Mouse (Mus musculus) thymus, adult 2 months (tissue): Measurements from ENCODE around the gene Hsd17b3. TPM values are rescaled to one million over a fixed set of nuclear protein-coding genes. Genes with fewer than 3 reads are reported as not detected.
A peak's percentile ranks its signal among the peaks of the same experiment; 100 is the strongest.

ENCODE experiments used
- DNase-seq: peaks from one replicate; pipeline ENCODE4 v3.0.0; 2021
- H3K27ac ChIP-seq: fragments of 200-500 bp; 2 replicates; pipeline ENCODE4 v1.5.1; 2012; ENCODE audit warnings: low read length, control low read depth; ENCODE audit not compliant: control insufficient read depth, insufficient read depth
- H3K27me3 ChIP-seq: fragments of 200-500 bp; 2 replicates; pipeline ENCODE4 v1.6.1; 2012; ENCODE audit warnings: mild to moderate bottlenecking, low read length, moderate library complexity, mixed read lengths; ENCODE audit not compliant: control insufficient read depth, insufficient read depth
- H3K36me3 ChIP-seq: fragments of 200-500 bp; 2 replicates; pipeline ENCODE4 v1.6.1; 2012; ENCODE audit warnings: mild to moderate bottlenecking, low read length, moderate library complexity; ENCODE audit not compliant: control insufficient read depth, insufficient read depth
- H3K4me1 ChIP-seq: fragments of 200-500 bp; replicated peaks from 2 replicates; pipeline ENCODE4 v1.6.1; 2012; ENCODE audit warnings: low read length; ENCODE audit not compliant: control insufficient read depth, insufficient read depth
- H3K4me3 ChIP-seq: fragments of 200-500 bp; 2 replicates; pipeline ENCODE4 v1.5.1; 2012; ENCODE audit warnings: mild to moderate bottlenecking, low read length, control low read depth, moderate library complexity; ENCODE audit not compliant: control insufficient read depth, insufficient read depth
- CTCF ChIP-seq: fragments of 200-500 bp; IDR thresholded peaks from 2 replicates; pipeline ENCODE4 v1.5.1; 2012; ENCODE audit warnings: mild to moderate bottlenecking, control low read depth, low read length, moderate library complexity, borderline replicate concordance; ENCODE audit not compliant: control insufficient read depth, poor library complexity, insufficient read depth; ENCODE audit errors: extremely low read depth
- POLR2A ChIP-seq: fragments of 200-500 bp; IDR thresholded peaks from 2 replicates; pipeline ENCODE4 v1.6.1; 2012; ENCODE audit warnings: mild to moderate bottlenecking, low read length, control low read depth, moderate library complexity; ENCODE audit not compliant: control insufficient read depth, poor library complexity, insufficient read depth; ENCODE audit errors: extremely low read depth
- WGBS: fragments of 180-500 bp; shearing (Covaris S2); methylation state at CpG from one replicate; pipeline ENCODE4 v1.1.7; 2018; 5-methylcytosine and 5-hydroxymethylcytosine counted together
- polyA plus RNA-seq: library from polyadenylated mRNA; depleted of rRNA; stranded (reverse); fragments of >200 nt; gene quantifications from 2 replicates; pipeline ENCODE4 v1.2.3, GENCODE M21; 2012; rRNA removed

Hsd17b3 gene
- 0.14 and 0.36 TPM in 2 replicates for polyA plus RNA-seq

- no peak for DNase-seq
- H3K36me3 ChIP-seq: no peaks in the 10 kb centered on the region
- no peak within 1 kb of the TSS for H3K4me3 ChIP-seq
- TF ChIP-seq POLR2A (no peak), CTCF (no peak)
- WGBS: 90% methylated on average over 4 of the region's 4 CpGs
- H3K4me1 ChIP-seq: no peaks in the 10 kb centered on the region
- H3K27ac ChIP-seq: no peak within 1 kb of the TSS
- H3K27me3 ChIP-seq: no peaks in the 10 kb centered on the region
These were observed at the start of gene Hsd17b3 for GRCm38 (mm10) chr13:64089130-64089529. Gene Hsd17b3 (minus strand): TSS chr13:64089230.

GRCm38 (mm10) chr13:64129616-64130375, 40.8 kb upstream of the Hsd17b3 start:
- Histone ChIP-seq H3K27ac (peak overlapping the region; percentile 53; the same call in 1 of the 2 replicates), H3K4me1 (no peaks in the 10 kb centered on the region), H3K36me3 (peaks cover 15% of the 10 kb centered on the region; the same call in 1 of the 2 replicates), H3K27me3 (no peaks in the 10 kb centered on the region), H3K4me3 (peak overlapping the region; percentile 98)
- TF ChIP-seq POLR2A: no peak
- TF ChIP-seq CTCF: no peak
- DNase-seq: peak; percentile 69
- WGBS: 42% methylated on average over 15 of the region's 15 CpGs

- Histone ChIP-seq H3K4me3 (peak within 1 kb of the TSS; percentile 98), H3K36me3 (peaks cover 8% of the 10 kb centered on the region; the same call in 1 of the 2 replicates), H3K4me1 (no peaks in the 10 kb centered on the region), H3K27ac (peak within 1 kb of the TSS; percentile 53; the same call in 1 of the 2 replicates), H3K27me3 (no peaks in the 10 kb centered on the region)
- DNase-seq: peak; percentile 67
- WGBS: 5% methylated on average over 44 of the region's 44 CpGs
- 0 out of 2 replicates have a peak, but pooled peaks have one; percentile 38 for TF ChIP-seq POLR2A
- 0 out of 2 replicates have a peak, but pooled peaks have one; percentile 24 for TF ChIP-seq CTCF
These were observed 40.0 kb upstream of the Hsd17b3 start, which contains the start of gene Slc35d2 for GRCm38 (mm10) chr13:64128858-64129615. Gene Slc35d2 (minus strand): TSS chr13:64129368.

GRCm38 (mm10) chr13:64126316-64126715, 37.3 kb upstream of the Hsd17b3 start:
- no peak for TF ChIP-seq POLR2A
- no peak for TF ChIP-seq CTCF

GRCm38 (mm10) chr13:64124886-64125285, 35.9 kb upstream of the Hsd17b3 start:
- Histone ChIP-seq H3K4me1 (no peaks in the 10 kb centered on the region), H3K4me3 (no peak overlapping the region), H3K27me3 (no peaks in the 10 kb centered on the region), H3K27ac (no peak overlapping the region), H3K36me3 (no peaks in the 10 kb centered on the region)
- no peak for DNase-seq
- WGBS: 96% methylated on average over 6 of the region's 6 CpGs
- TF ChIP-seq POLR2A (no peak), CTCF (no peak)

More at GRCm38 (mm10) chr13:64126316-64126715, 37.3 kb upstream of the Hsd17b3 start:
- no peak for DNase-seq
- Histone ChIP-seq H3K27ac (no peak overlapping the region), H3K4me1 (no peaks in the 10 kb centered on the region), H3K27me3 (no peaks in the 10 kb centered on the region), H3K36me3 (no peaks in the 10 kb centered on the region), H3K4me3 (no peak overlapping the region)
- WGBS: 87% methylated on average over 4 of the region's 4 CpGs

- 81% methylated on average over 6 of the region's 6 CpGs for WGBS
- Histone ChIP-seq H3K27me3 (no peaks in the 10 kb centered on the region), H3K36me3 (no peaks in the 10 kb centered on the region), H3K27ac (no peak overlapping the region), H3K4me3 (no peak overlapping the region), H3K4me1 (no peaks in the 10 kb centered on the region)
- TF ChIP-seq POLR2A (no peak), CTCF (no peak)
- DNase-seq: no peak
These were observed 34.6 kb upstream of the Hsd17b3 start for GRCm38 (mm10) chr13:64123491-64124188.
